Mouse (Mus musculus): ENCODE results near the gene Nprl2. TPM values are rescaled to one million over a fixed set of nuclear protein-coding genes. Genes with fewer than 3 reads are reported as not detected.

Gene Nprl2
- total RNA-seq, 2 experiments from 2014 or later, result 34.1 to 37.8 TPM

DNA sequence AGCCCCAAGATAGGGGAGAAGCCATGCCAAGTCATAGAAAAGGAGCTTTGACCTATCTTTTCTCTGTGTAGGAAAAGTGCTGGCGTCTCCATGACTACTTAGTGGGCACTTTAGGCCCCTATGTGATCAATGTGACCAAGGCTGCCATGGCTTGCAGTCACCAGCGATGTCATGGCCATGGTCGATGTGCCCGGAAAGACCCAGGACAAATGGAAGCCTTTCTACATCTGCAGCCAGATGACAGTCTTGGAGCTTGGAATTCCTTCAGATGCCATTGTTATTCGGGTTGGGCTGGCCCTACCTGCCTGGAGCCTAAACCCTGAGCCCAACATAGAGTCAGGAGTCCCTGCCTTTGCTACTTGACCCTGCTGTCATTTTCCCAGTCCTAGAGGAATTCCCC, 44.5 kb downstream of the Nprl2 start:
- no peak for DNase-seq (ENCODE audit: extremely low spot score in 1 of 2, low spot score in 2 of 2)
- intact Hi-C loops (cut with DNase I), result no loop called here

DNA sequence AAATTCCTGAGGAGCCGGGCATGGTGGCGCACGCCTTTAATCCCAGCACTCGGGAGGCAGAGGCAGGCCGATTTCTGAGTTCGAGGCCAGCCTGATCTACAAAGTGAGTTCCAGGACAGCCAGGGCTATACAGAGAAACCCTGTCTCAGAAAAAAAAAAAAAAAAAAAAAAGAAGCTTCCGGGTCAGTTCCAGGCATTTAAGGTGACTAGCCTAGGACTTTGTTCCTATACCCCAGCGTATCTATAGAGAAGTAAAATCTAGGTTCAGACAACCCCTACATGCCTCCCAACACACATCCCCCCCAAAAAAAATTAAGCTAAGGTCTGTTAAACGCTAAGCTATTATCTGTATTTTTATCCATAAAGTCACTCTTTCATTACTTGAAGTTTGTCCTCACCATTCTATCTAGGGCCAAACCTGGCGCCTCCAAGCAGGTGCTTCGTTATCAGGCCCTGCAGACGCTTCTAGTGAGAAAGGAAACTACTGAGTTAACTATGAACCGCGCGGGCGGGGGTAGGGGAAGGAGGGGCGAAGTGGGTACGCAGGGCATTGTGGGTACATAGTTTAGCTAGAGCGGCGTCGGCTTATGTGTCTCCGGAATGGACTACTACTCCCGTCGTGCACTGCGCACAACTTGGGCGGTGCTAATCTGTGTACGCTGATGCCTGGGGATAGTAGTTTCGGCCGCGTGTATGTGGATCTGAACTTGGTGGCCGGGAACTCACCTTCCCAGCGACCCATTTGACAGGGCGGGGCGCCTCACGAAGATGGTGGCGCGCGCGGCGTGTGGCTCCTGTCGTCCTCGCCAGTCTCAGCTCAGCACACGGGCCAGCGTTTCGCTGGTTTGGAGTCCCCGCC, 45.2 kb downstream of the Nprl2 start, which contains the start of gene Ifrd2:
TSS of gene Ifrd2 (plus strand) at position 669 of the 859 bp plus-strand sequence.
- intact Hi-C loops (cut with DNase I), result no loop called here
- peak; percentile 98 for DNase-seq (ENCODE audit: extremely low spot score in 1 of 2, low spot score in 2 of 2)

DNA sequence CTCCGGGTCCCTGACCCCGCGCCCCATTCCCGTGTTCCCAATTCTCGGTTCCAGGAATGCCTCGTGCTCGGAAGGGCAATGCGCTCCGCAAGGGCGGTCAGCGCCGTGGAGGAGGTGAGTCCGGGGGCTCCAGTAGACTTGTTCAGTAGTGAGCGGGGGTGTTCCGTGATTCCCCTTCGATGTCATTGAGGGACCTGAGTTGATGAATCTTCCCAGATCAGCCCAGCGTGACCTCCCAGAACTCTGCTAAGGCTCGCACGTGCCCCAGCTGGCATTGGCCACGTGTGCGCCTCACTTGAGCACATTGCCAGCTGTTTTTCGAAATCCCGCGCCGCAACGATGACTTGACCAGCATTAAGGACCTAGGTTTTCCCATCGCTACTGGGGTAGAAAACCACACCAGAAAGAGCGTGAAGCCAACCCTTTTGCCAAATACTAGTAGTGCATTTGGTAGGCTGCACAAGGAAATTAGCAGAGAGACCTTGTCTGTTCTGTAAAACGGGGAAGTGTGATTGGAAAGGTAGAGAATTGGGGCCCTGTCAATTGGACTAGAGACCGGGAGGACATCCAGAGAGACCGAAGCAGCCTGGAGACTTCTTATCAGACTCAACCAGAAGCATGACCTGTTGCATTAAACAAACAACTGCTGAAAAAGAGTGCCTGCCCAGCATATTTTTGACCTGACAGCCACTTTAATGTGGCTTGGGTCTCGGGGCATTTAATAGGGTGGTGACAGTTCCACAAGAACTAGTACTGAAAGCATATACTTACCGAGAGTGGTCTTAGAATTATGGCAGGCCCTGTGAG, 46.0 kb downstream of the Nprl2 start:
- intact Hi-C loops (cut with DNase I), result no loop called here
- peak in 1 of 2 experiments; percentile 68 for DNase-seq (ENCODE audit: extremely low spot score in 1 of 2, low spot score in 2 of 2)

DNA sequence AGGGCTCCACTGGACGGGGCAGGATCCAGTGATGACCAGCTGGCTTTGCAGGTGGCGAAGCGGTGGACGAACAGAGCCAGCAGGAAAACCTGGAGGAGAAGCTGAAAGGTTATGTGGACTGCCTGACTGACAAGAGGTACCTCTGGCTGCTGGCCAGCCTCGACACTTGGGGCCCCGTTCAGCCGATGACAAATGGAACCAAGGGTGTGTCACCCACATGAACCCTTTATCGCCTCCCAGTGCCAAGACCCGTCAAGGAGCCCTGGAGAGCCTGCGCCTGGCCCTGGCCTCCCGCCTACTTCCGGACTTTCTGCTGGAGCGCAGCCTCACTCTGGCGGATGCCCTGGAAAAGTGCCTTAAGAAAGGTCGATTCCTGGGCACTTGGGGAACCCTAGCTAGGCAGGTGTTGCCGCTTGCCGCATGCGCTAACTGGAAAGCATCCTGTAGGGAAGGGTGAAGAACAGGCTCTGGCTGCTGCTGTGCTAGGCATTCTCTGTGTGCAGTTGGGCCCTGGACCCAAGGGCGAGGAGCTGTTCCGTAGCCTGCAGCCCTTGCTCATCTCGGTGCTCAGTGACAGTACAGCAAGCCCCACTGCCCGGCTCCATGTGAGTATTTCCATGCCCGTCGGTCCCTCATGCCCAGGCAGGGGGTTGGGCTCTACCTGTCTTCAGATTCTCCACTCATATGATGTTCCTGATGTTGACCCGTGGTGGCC, 48.2 kb downstream of the Nprl2 start:
- no peak for DNase-seq (ENCODE audit: extremely low spot score in 1 of 2, low spot score in 2 of 2)
- intact Hi-C loops (cut with DNase I), result no loop called here

DNA sequence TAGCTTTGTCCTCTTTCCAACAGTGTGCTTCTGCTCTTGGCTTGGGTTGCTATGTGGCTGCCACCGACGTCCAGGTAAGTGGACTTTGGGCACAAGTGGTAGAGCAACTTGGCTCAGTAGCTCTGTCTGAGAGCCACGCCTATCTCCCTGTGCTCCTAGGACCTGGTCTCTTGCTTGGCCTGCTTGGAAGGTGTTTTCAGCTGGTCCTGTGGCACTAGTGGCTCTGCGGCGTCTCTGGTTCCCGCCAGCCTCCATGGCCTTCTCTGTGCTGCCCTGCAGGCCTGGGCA, 48.7 kb downstream of the Nprl2 start:
- intact Hi-C loops (cut with DNase I), result no loop called here
- no peak for DNase-seq (ENCODE audit: extremely low spot score in 1 of 2, low spot score in 2 of 2)

DNA sequence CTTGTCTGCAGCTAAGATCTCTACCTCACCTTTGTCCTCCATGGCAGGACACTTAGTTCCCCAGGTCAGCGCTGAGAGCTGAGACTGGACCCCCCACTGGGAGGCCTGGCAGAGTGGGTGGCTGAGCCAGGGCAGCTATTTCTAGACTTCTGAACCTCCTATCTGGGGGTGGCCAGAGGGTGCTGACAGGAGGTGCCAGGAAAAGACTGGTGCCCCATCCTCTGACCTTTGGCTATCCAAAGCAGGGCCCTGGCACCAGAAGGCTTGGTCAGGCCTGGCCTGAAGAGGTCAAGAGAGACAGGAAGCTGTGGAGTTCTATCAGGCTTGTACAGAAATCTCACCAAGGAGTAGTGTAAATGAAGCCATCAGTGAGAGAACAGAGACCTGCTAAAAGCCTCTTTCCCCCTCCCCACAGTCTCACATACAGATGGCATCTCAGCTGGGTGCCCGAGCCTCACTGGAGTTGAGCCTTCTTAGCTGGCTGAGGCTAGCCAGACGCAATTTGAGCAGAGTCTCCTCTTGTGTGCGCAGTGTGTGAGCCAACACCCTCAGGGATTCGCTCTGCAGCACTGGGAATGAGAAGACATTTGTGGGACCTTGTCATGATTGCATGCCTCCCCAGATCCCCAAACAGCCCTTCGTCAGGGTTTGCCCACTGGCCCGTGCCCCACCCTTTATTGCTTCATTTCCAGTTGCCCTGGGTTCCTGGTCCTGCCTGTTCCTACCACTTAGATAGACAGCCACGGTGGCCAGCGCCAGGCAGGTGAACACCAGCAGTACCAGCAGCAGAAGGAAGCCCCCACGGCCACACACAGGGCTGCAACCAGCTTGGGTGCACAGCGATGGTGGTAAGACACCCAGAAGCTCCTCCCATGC, 51.3 kb downstream of the Nprl2 start:
- intact Hi-C loops (cut with DNase I), result no loop called here
- no peak for DNase-seq (ENCODE audit: extremely low spot score in 1 of 2, low spot score in 2 of 2)

DNA sequence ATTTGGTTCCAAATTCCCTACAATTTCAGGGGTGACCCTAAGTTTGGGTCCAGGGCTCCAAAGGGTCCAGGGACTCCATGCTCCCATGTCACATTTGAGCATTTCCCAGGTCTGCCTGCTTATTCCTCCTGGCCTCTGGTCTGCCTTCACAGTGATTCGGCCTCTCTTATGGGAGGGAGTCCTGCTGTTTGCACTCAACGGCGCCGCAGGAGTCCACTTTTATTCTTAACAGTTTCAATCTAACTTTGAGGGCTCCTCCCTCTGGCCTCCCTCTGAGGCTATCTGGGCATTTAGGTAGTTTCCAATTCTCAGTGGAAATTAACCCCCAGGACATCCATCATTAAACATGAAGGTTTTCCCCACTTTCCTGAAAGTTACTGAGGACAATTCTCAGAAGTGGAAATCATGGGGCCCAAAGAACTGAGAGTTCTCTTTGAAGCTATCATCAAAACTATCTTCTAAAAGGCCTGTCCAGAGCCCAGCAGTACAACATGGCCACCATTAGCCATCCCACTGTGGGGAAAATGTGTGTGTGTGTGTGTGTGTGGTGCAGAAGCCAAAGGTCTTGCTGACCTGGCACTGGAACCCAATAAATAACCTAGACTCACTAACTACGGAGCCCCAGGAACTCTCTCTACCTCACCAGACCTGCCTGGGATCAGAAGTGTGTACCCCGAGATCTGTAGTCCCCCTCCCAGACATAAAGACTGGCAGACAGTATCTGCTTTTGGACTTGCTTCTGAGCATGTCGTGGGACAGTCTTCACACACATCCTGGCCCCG, 52.4 kb downstream of the Nprl2 start:
- no peak for DNase-seq (ENCODE audit: extremely low spot score in 1 of 2, low spot score in 2 of 2)
- intact Hi-C loops (cut with DNase I), result no loop called here

Other genes with a start within 250 kb of the Nprl2 start
- gene Cish, start 246.2 kb upstream of the Nprl2 start, total RNA-seq (2021), result 10 to 100 TPM in 1 of 2 experiments, 1 to 10 TPM in 1; 9.4 to 11.8 TPM
- 10 to 100 TPM; 14.3 to 16.6 TPM for gene Hemk1, start 203.9 kb upstream of the Nprl2 start, total RNA-seq (2021)
- gene 6430571L13Rik, start 201.6 kb upstream of the Nprl2 start, total RNA-seq (2021), result 1 to 10 TPM; 4.0 TPM
- gene Cacna2d2, start 142.6 kb upstream of the Nprl2 start, total RNA-seq (2021), result 10 to 100 TPM; 33.8 to 37.8 TPM
- gene Tmem115, start 8.3 kb upstream of the Nprl2 start, total RNA-seq (2021), result 10 to 100 TPM; 31.8 to 35.7 TPM
- 10 to 100 TPM; 19.0 to 21.4 TPM for gene Cyb561d2, start within 50 bp of the Nprl2 start, total RNA-seq (2021)
- 1 to 10 TPM; 1.8 to 2.9 TPM for gene Zmynd10, start 5.1 kb downstream of the Nprl2 start, total RNA-seq (2021)
- gene Rassf1, start 9.3 kb downstream of the Nprl2 start, total RNA-seq (2021), result 10 to 100 TPM; 14.7 to 14.9 TPM
- 10 to 100 TPM; 71.6 to 76.6 TPM for gene Tusc2, start 21.0 kb downstream of the Nprl2 start, total RNA-seq (2021)
- 10 to 100 TPM; 13.2 to 20.1 TPM for gene Hyal2, start 25.7 kb downstream of the Nprl2 start, total RNA-seq (2021)
- gene Hyal1, start 34.7 kb downstream of the Nprl2 start, total RNA-seq (2021), result 1 to 10 TPM; 3.1 to 4.3 TPM
- gene Naa80, start 36.7 kb downstream of the Nprl2 start, total RNA-seq (2021), result 1 to 10 TPM; 9.3 to 9.8 TPM
- gene Hyal3, start 38.6 kb downstream of the Nprl2 start, total RNA-seq (2021), result 1 to 10 TPM in 1 of 2 experiments, under 1 TPM in 1; 0.99 to 1.4 TPM
- 10 to 100 TPM; 10.1 to 12.5 TPM for gene Ifrd2, start 45.4 kb downstream of the Nprl2 start, total RNA-seq (2021)
- gene Sema3b, start 67.0 kb downstream of the Nprl2 start, total RNA-seq (2021), result 1 to 10 TPM; 2.7 to 2.9 TPM
- gene Gnai2, start 93.1 kb downstream of the Nprl2 start, total RNA-seq (2021), result 100 to 1,000 TPM; 229 to 244 TPM
- gene Slc38a3, start 127.3 kb downstream of the Nprl2 start, total RNA-seq (2021), result 10 to 100 TPM; 84.1 to 90.3 TPM
- gene Gnat1, start 137.5 kb downstream of the Nprl2 start, total RNA-seq (2021), result under 1 TPM; 0.32 to 0.93 TPM
- 10 to 100 TPM; 14.3 to 19.2 TPM for gene Sema3f, start 168.2 kb downstream of the Nprl2 start, total RNA-seq (2021)
- 100 to 1,000 TPM; 157 TPM for gene Rbm5, start 228.8 kb downstream of the Nprl2 start, total RNA-seq (2021)